Mouse (Mus musculus): ENCODE data around the gene Kif26a.

The Kif26a gene

DNA sequence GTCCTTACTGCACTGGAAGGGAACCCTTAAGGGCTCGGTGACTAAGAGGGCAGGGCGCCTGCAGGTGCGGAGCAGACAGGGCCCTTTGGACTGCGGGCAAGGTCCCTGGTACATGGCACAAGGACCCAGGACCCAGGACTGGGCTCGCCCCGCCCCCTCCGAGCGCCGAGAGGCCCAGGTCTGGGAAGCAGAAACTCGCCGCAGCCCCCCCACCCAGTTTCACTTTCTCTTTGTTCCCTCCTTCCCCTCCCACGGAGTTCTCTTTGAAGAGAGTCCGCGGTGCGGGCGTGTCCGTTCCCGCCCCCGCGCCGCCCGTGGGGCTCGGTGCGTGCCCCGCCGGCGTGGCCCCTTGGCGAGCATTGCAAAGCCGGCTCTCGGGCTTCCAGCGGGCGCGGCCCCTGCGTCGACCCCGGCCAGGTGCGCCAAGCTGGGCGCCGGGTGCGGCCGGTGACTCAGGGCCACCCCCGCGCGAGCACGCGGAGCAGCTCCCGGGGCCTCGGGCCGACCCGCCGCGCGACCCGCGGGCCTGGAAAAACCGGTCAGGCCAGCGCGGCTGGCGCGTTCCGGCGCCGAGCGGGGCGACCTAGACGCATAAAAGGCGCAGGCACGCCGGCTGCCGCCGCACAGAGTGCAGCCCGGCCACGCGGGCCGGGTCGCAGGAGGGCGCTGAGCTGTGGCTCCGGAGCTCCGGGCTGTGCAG, 15.7 kb upstream of the Kif26a start:
- DNase-seq (ENCODE audit: low spot score in 2 of 2), result peak in 1 of 2 experiments; percentile 30

- DNase-seq (ENCODE audit: low spot score in 2 of 2), result no peak
Observed at GRCm38 (mm10) chr12:112130957-112131356, 15.1 kb upstream of the Kif26a start.

DNA sequence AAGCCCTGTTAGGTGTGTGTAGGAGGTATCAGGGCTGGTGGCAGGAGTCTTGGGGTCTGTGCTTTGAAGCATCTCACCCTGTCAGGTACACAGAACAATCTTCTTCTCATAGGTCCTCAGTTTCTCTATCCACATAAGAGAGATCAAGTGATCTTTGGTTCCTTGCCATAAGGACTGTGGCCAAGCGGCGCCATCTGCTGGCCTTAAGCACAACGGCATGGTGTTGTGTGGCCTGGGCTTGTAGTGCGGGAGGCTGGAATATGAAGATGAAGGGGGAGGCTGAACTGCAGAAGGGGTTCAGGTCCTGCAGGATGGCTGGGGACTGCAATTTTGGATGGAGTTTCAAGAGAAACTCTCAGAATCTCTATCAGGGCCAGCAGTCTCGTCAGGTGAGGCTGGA, 5.8 kb upstream of the Kif26a start:
- DNase-seq (ENCODE audit: low spot score in 2 of 2), result peak in 1 of 2 experiments; percentile 49

DNA sequence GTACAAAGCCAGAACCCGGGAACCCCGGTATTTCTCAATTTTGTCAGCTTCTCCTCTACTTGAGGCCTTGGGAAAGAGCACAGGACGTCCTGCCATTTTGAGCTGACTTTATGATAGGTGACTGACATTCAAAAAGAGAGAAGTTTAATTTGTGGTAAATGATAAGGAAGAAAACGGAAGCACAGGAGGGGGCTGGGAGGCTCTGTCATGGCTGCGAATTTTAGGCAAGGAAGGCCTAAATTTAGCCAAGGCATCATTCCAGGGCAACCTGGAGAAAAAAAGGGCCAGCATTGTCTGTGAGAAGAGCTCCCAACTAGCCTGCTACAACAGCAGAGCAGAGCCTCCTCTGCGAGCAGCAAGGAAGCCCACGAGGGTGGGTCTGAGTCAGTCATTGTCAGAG, 5.3 kb upstream of the Kif26a start:
- no peak for DNase-seq (ENCODE audit: low spot score in 2 of 2)

- DNase-seq (ENCODE audit: low spot score in 2 of 2), result no peak
Observed at GRCm38 (mm10) chr12:112141300-112141699, 4.7 kb upstream of the Kif26a start.

DNA sequence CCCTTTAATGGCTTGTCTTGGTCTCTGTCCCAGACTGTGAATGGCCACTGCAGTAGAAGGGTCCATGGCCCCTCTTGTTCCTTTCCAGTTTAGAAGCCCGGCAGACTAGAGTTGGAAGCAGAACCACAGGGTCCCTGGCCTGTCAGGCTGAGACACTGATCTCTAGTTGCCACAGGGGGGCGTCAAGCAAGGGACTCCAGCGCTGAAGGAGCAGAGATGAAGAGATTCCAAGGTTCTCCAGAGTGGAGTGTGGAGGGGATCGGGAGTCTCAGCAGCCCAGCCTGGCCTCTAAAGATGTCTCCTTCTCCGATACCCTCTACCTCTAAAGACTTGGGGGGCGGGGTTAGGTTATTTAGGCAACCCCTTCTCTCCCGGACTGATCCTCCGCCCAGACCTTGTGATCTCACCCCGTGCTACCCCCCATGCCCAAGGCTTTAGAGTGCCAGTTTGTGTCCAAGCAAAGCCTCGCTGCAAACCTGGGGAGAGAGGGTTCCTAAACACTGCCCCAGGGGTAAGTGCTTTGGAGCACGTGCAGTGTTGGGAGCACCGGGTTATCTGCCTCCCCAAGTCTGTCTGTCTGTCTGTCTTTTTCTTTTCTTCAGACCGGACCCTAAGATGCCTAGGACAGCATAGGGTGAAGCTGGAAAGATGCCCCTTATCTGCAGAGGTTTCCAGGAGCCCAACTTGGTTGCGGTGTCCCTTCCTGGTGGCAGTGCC, 2.7 kb upstream of the Kif26a start:
- peak in 1 of 2 experiments; percentile 34 for DNase-seq (ENCODE audit: low spot score in 2 of 2)

DNA sequence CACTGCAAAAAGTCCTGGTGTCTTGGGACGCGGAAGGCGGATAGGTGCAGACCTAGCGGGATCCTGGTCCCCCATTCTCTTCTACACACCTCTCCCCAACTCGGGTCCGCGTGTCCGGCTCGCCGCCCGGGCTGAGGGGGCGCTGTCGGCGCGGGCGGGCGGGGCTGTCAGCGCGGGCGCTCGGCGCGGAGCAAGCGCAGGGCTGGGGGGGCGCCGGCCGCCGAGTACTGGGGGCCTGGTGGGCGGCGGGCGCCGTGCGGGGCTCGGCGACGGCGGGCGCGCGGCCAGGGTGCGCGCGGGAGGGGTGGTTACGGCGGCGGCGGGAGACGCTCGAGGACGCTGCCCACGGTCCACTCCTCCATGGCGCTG, 2.2 kb upstream of the Kif26a start:
- no peak for DNase-seq (ENCODE audit: low spot score in 2 of 2)

- DNase-seq (ENCODE audit: low spot score in 2 of 2), result no peak
Observed at GRCm38 (mm10) chr12:112144377-112145115, 1.5 kb upstream of the Kif26a start.

- peak; percentile 83 to 90 for DNase-seq (ENCODE audit: low spot score in 2 of 2)
Observed at GRCm38 (mm10) chr12:112145211-112145874, 665 bp upstream of the Kif26a start.

- no peak for DNase-seq (ENCODE audit: low spot score in 2 of 2)
Observed at GRCm38 (mm10) chr12:112147365-112147764, 1.4 kb downstream of the Kif26a start.

DNA sequence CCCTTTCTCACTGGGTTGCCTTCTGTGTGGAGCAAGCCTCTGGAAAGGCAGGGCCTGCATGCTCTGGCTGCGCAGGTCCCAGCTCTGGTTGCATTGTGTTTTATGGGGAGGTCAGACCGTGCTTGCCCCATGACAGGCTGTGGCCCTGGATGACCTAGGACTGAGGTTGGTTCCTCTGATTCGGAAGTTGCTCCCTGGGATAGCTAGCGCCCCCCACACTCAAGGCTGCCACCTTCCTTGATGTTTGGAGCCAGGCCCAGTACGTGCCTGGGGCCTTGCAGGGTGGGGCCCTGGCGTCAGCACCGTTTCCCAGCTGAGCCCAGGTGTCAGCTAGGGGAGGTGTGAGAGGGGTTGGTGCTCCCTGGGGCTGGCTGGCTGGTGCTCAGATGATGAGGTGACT, 4.0 kb downstream of the Kif26a start:
- DNase-seq (ENCODE audit: low spot score in 2 of 2), result no peak

DNA sequence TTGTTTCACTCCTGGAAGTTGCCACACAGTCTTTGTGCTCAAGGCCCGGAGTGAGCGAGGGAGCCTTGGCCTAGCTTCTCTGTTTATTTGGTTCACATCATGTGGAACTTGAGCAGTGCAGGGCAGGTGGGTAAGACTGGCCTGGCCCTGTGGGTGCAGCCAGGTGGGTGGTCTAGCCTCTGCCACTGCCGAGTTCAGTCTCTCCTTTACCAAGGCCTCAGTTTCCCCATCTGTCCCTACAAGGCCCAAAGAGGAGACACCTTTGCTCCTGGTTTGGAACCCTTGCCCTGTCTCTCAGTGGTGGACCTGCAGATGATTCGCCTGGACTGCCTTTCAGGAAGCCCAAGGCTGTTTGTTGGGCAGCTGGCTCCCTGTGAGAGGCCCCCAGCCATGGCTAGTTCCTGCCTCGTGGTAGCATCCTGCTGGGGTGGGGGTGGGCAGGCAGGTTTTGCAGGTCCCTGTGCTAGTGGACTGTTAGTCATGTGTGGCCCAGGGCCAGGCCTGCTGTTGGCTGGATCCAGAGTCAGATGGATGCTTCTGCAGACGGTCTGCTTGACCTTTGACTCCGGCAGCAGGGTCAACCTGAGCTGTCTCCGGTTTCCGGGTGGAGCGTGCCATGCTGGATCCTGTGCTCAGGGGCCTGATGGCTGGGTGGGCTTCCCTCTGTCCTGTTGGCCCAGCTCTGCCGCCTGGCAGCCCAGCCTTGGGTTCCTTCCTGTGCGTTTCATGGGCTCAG, 5.4 kb downstream of the Kif26a start:
- DNase-seq (ENCODE audit: low spot score in 2 of 2), result no peak

DNA sequence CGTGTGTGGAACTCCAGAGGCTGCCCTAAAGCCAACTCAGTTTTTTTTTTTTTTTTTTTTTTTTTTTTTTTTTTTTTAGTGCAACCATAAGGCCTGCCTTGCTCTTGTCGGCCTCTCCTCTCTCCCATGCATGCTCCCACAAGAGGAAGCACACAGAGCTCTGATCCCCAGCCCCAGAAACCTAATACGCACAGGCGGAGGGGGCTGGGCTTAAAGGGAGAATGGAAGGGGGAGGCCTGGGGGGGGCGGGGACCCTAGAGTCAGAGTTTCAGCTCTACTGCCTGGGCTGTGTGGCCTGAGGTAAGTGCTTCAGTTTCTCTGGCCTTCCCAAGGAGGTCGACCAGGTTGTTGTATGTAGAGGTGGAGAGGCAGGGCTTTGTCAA, 6.0 kb downstream of the Kif26a start:
- no peak for DNase-seq (ENCODE audit: low spot score in 2 of 2)

- no peak for DNase-seq (ENCODE audit: low spot score in 2 of 2)
Observed at GRCm38 (mm10) chr12:112153597-112153996, 7.6 kb downstream of the Kif26a start.

DNA sequence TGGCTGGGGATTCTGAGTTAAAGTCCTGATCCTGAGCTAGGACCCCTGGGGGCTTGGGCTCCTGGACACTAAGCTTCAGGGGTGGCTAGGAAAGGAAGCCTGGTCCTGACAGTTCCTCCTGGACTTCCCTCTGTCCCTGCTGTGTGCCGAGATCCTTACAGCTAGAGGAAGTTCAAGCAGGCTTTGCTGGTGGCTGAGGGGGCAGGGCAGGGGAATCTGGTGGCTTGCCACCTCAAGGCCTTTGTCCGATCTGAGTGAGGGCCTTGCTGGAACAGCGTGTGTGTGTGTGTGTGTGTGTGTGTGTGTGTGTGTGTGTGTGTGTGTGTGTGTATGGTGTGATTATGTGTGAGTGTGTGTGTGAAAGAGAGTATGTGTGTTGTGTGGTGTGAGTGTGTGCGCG, 8.5 kb downstream of the Kif26a start:
- DNase-seq (ENCODE audit: low spot score in 2 of 2), result no peak

DNA sequence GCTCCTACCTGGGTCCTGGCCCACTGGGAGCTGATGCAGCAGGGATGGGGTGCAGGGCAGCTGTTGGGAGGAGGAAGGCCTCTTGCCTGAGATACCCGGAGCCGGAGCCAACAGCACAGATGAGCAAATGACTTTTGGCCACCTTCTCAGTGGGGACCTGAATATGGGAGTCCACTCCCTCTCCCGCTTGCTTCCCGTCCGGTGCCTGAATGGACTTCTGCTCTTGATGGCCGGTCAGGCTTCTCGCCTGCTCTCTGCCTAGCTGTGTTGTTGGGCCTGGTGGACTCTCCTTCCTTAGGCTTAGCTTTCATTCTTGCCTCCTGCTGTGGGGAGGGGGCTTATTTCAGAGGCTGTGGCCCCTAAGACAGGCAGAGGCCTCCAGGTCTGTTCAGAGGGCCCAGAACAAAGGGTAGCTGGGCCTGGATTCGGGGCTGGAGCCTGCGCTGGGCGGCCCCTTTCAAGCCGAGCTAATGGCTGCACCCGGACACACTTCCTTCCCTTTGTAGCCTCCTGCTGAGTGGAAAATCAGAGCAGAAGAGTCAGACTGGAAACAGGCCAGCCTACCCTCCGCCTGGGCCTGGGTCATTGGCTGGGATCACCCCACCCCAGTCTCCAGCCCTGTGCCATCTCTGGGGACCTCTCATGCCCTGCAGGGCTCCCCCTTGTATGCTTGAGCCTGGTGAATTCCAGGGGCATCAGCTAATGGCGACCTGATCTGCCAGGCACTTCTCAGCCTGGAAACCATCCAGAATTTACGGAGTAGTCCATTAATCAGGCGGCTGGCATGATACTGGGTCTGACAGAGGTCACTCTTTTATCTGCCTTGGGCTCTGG, 9.4 kb downstream of the Kif26a start:
- DNase-seq (ENCODE audit: low spot score in 2 of 2), result peak in 1 of 2 experiments; percentile 36

DNA sequence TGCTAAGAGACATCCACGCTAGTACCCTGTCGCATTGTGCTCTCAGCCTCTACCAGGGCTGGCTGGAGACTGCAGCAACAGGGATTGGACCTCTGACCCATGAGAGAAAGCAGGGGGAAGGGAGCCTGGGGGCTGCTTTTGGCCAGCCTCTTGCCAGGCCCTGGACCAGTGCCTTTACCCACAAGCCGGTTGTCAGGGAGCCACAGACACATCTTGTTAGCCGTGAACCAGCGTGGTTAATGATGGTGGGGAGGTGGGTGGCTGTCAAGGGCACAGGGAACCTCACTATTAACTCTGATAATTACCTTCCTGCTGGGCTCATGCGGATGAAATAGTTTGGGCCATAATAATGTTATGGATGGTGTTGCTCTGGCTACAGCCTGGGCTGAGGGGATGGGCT, 10.8 kb downstream of the Kif26a start:
- no peak for DNase-seq (ENCODE audit: low spot score in 2 of 2)

DNA sequence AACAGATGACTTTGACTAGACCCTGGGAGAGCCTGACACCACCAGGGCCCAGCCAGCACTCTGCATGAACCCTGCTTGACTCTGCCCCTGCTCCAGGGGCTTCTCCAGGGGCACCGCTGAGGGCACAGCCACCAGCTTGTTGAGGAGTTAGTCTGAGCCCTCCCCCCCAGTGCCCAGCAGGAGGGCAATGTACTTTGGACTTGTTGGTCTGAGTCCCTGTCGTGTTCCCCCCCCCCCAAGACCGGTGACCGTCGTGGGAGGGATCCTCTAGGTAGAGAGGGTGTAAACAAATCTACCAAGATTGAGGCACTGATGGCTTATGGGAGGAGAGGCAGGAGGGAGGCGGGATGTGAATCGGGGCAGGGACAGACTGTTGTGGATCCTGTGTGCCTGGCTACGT, 12.2 kb downstream of the Kif26a start:
- no peak for DNase-seq (ENCODE audit: low spot score in 2 of 2)

GRCm38 (mm10) chr12:112158784-112159183, 12.8 kb downstream of the Kif26a start:
- DNase-seq (ENCODE audit: low spot score in 2 of 2), result no peak

GRCm38 (mm10) chr12:112163981-112164839, 18.2 kb downstream of the Kif26a start:
- no peak for DNase-seq (ENCODE audit: low spot score in 2 of 2)
